Mouse (Mus musculus) cerebral cortex, adult 2 months (tissue): ENCODE results near the gene L2hgdh.

Experiments
- WGBS: fragments of 180-500 bp; shearing (Covaris S2); methylation state at CpG from one replicate; pipeline ENCODE4 v1.1.7; 2018; 5-methylcytosine and 5-hydroxymethylcytosine counted together

L2hgdh gene

GRCm38 (mm10) chr12:69730306-69730705 lies 5.6 kb upstream of the L2hgdh start:
- 94% methylated on average over 1 of the region's 1 CpGs for WGBS

- 100% methylated on average over 1 of the region's 1 CpGs for WGBS
Observed at GRCm38 (mm10) chr12:69729246-69729645, 4.6 kb upstream of the L2hgdh start.

GRCm38 (mm10) chr12:69724018-69724710 lies 509 bp downstream of the L2hgdh start:
- WGBS = 1% methylated on average over 24 of the region's 24 CpGs

- WGBS = 69% methylated on average over 2 of the region's 2 CpGs
Observed at GRCm38 (mm10) chr12:69723376-69723775, 1.3 kb downstream of the L2hgdh start.

- WGBS = 78% methylated on average over 3 of the region's 3 CpGs
Observed at GRCm38 (mm10) chr12:69722857-69723256, 1.8 kb downstream of the L2hgdh start.

GRCm38 (mm10) chr12:69704799-69705458 lies 19.7 kb downstream of the L2hgdh start:
- WGBS = 85% methylated on average over 11 of the region's 11 CpGs

- WGBS = 84% methylated on average over 6 of the region's 6 CpGs
Observed at GRCm38 (mm10) chr12:69698352-69698751, 26.3 kb downstream of the L2hgdh start.

- 77% methylated on average over 5 of the region's 5 CpGs for WGBS
Observed at GRCm38 (mm10) chr12:69696746-69697145, 27.9 kb downstream of the L2hgdh start.

GRCm38 (mm10) chr12:69693471-69693870 lies 31.2 kb downstream of the L2hgdh start:
- 90% methylated on average over 17 of the region's 17 CpGs for WGBS

GRCm38 (mm10) chr12:69690714-69691113 lies 34.0 kb downstream of the L2hgdh start:
- WGBS = 91% methylated on average over 4 of the region's 4 CpGs

- 26% methylated on average over 2 of the region's 2 CpGs for WGBS
Observed at GRCm38 (mm10) chr12:69688368-69688767, 36.3 kb downstream of the L2hgdh start.

GRCm38 (mm10) chr12:69683537-69683936 lies 41.1 kb downstream of the L2hgdh start:
- WGBS = 10% methylated on average over 10 of the region's 10 CpGs

- 36% methylated on average over 14 of the region's 14 CpGs for WGBS
Observed at GRCm38 (mm10) chr12:69682788-69683419, 41.8 kb downstream of the L2hgdh start.

GRCm38 (mm10) chr12:69682065-69682787 lies 42.4 kb downstream of the L2hgdh start:
- under 1% methylated on average over 42 of the region's 54 CpGs for WGBS

GRCm38 (mm10) chr12:69681566-69682061 lies 43.1 kb downstream of the L2hgdh start, which contains the start of gene Sos2:
TSS of gene Sos2 (minus strand) at chr12:69681852.
- 2% methylated on average over 61 of the region's 85 CpGs for WGBS

- 1% methylated on average over 56 of the region's 56 CpGs for WGBS
Observed at GRCm38 (mm10) chr12:69680635-69681565, 43.8 kb downstream of the L2hgdh start.

GRCm38 (mm10) chr12:69676157-69676556 lies 48.5 kb downstream of the L2hgdh start:
- WGBS = 88% methylated on average over 4 of the region's 4 CpGs

GRCm38 (mm10) chr12:69674576-69675537 lies 49.8 kb downstream of the L2hgdh start:
- 84% methylated on average over 10 of the region's 10 CpGs for WGBS

GRCm38 (mm10) chr12:69674176-69674575 lies 50.5 kb downstream of the L2hgdh start:
- WGBS = 65% methylated on average over 1 of the region's 1 CpGs

- WGBS = 91% methylated on average over 5 of the region's 5 CpGs
Observed at GRCm38 (mm10) chr12:69666721-69667120, 58.0 kb downstream of the L2hgdh start.
